Comparison of ENCODE assay signal across 15 mouse cellular contexts in the genomic region with DNA sequence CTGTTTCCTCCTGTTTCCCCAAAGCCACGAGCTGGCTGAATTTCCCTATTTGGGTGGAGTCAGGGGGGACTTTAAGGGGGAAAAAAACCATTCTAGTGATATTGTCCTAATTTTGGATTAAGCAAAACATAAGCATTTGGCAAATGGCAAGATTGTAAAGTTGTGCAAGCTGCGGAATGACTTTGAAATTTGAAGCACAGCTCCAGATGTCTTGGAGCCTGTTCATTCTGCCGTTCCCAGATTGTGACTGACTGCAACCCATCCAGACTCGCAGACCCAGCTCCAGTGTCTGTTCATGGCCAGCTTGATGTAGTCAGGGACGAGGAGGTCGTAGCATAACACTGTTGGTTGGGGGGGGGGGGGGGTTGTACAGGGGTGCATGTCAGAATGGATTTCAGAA.
DNase-seq lines count a peak whose midpoint lies in the region; ATAC-seq and TF ChIP-seq lines count a peak whose summit lies in the region.
"Had no signal": no experiment of that assay in that cellular context is flagged by ENCODE, and none has a peak within 500 bp of the region (broad histone marks: within the 10 kb centered on the region; RNA-seq: fewer than 3 reads in every experiment).

No protein-coding gene starts in this region.

- no peaks in the 10 kb centered on the region for H3K27me3 ChIP-seq in lung, embryonic 15.5 days
- H3K27me3 ChIP-seq: intestine, embryonic 15.5 days; liver, embryonic 13.5 days had no signal

- peaks cover 16% of the 10 kb centered on the region for H3K4me1 ChIP-seq in lung, embryonic 15.5 days
- no peaks in the 10 kb centered on the region for H3K4me1 ChIP-seq in lung, adult 2 months (ENCODE audit: control insufficient read depth, insufficient read depth, low read length)
- H3K4me1 ChIP-seq: intestine, embryonic 15.5 days; liver, embryonic 13.5 days had no signal

- no peak overlapping the region for H3K4me2 ChIP-seq in lung, embryonic 15.5 days
- H3K4me2 ChIP-seq: intestine, embryonic 15.5 days; liver, embryonic 13.5 days had no signal

- no peak for TF ChIP-seq POLR2A in lung, adult 2 months (IDR thresholded peaks at IDR 0.05; ENCODE audit: borderline replicate concordance, extremely low read depth, low read depth, low read length)

- 0 out of 2 replicates have a peak overlapping the region, but pooled peaks have one; percentile 33 for H3K27ac ChIP-seq in lung, embryonic 15.5 days
- H3K27ac ChIP-seq: intestine, embryonic 15.5 days; liver, embryonic 13.5 days had no signal

- TF ChIP-seq CTCF in lung, adult 2 months (IDR thresholded peaks at IDR 0.05; ENCODE audit: insufficient read depth, low read length), result no peak

- H3K9me3 ChIP-seq in lung, embryonic 15.5 days, result no peaks in the 10 kb centered on the region
- H3K9me3 ChIP-seq: intestine, embryonic 15.5 days; liver, embryonic 13.5 days had no signal

- WGBS in lung, embryonic 15.5 days, result 40% methylated on average over 6 of the region's 6 CpGs
- WGBS in lung, adult 2 months, result 59% methylated on average over 6 of the region's 6 CpGs

- DNase-seq in gastrocnemius, adult 18-20 months (ENCODE audit: low spot score), result peak; percentile 34
- no peak for DNase-seq in gastrocnemius, postnatal 10 days
- no peak for DNase-seq in lung, adult 2 months
- DNase-seq in heart, postnatal 14 days, result peak; percentile 10 to 15
- DNase-seq in skeletal muscle tissue, adult 2 months (ENCODE audit: low read depth, low spot score), result peak; percentile 41
- DNase-seq in adrenal gland, postnatal 25 days, result no peak
- no peak for DNase-seq in left cerebral cortex, postnatal 14 days (ENCODE audit: low spot score in 2 of 2)
- DNase-seq: B cell, adult 2 months; cerebellum, adult 18-20 months; kidney, postnatal 14 days; liver, embryonic 13.5 days; right cerebral cortex, postnatal 25 days; thymus, adult 18-20 months had no signal

- intact Hi-C loops in heart, postnatal 14 days (cut with DNase I), result no loop called here
- intact Hi-C loops in left cerebral cortex, postnatal 14 days (cut with DNase I), result no loop called here

- H3K4me3 ChIP-seq in lung, embryonic 15.5 days, result no peak overlapping the region
- no peak overlapping the region for H3K4me3 ChIP-seq in lung, adult 2 months (replicated peaks; ENCODE audit: extremely low read depth, low read depth, low read length)
- H3K4me3 ChIP-seq: intestine, embryonic 15.5 days; liver, embryonic 13.5 days had no signal

- no peak overlapping the region for H3K9ac ChIP-seq in lung, embryonic 15.5 days
- H3K9ac ChIP-seq: intestine, embryonic 15.5 days; liver, embryonic 13.5 days had no signal

- ATAC-seq in lung, embryonic 15.5 days (ENCODE audit: borderline replicate concordance, extremely low read depth, low FRiP score, low TSS enrichment), result peak; percentile 83; the same call in 1 of the 2 replicates
- ATAC-seq: intestine, embryonic 15.5 days had no signal

- no peaks in the 10 kb centered on the region for H3K36me3 ChIP-seq in lung, embryonic 15.5 days
- H3K36me3 ChIP-seq: intestine, embryonic 15.5 days; liver, embryonic 13.5 days had no signal

Comparison
In these comparisons a context has a peak if more than half of its experiments do, and no peak if none do; other contexts are left out.
1. DNase-seq: peak in gastrocnemius, adult 18-20 months (single experiment), heart, postnatal 14 days (2 of 2) and skeletal muscle tissue, adult 2 months (single experiment); none in gastrocnemius, postnatal 10 days (single experiment), lung, adult 2 months (single experiment), adrenal gland, postnatal 25 days (single experiment) and left cerebral cortex, postnatal 14 days (0 of 2).